Mouse (Mus musculus) ES-E14 (cell line): ENCODE data around the gene Krt15.

Experiments
- HCFC1 ChIP-seq: IDR thresholded peaks from 2 replicates; pipeline ENCODE4 v1.6.1; 2012; ENCODE audit warnings: low read length, inconsistent platforms, borderline replicate concordance; ENCODE audit not compliant: insufficient read depth
- MAFK ChIP-seq: IDR thresholded peaks from 2 replicates; pipeline ENCODE4 v1.6.1; 2014; ENCODE audit warnings: mild to moderate bottlenecking, low read depth, low read length, inconsistent platforms; ENCODE audit not compliant: insufficient read depth
- ZC3H11A ChIP-seq: IDR thresholded peaks from 2 replicates; pipeline ENCODE4 v1.6.1; 2012; ENCODE audit warnings: low read depth, mild to moderate bottlenecking, inconsistent platforms, low read length, borderline replicate concordance
- ZNF384 ChIP-seq: IDR thresholded peaks from 2 replicates; pipeline ENCODE4 v1.6.1; 2012; ENCODE audit warnings: low read depth, low read length, inconsistent platforms

DNA sequence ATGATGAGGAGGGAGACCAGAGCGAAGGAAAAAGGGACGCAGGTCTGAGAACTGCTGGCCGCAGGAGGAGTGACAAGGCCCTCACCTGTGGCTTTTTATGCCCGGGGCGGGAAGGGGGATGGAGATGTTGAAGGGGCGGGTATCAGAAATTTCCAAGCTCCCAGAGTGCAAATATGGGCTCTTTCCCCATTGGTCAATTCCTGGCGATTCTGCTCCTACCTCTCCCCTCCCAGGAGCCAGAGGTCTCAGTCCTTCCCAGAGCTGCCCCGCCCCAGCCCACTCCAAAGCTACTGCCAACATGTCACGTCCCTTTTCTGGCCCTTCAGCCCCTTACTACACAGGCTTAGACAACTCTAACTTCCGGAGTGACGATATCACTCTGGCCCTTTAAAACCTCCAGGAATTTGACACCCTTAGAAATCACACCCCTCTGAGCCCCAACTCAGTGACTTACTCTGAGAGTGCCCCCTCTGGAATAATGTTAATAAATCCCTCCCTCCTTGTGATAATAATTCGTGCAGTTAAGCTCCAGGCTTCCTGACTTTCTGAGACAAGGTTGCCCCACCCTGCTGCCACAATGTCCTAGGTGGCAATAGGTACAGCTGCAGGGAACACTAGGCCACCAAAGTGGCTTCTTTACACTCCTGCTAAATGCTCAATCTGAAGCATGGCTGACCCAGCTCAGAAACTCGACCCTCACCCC, 10.3 kb upstream of the Krt15 start:
- TF ChIP-seq MAFK: no peak
- no peak for TF ChIP-seq HCFC1
- TF ChIP-seq ZNF384: no peak
- no peak for TF ChIP-seq ZC3H11A
